Comparison of ENCODE assay signal across 12 mouse cellular contexts in genomic region chr6:134802641-134803043, GRCm38 (mm10). TPM values are rescaled to one million over a fixed set of nuclear protein-coding genes. Genes with fewer than 3 reads are reported as not detected.
DNase-seq lines count a peak whose midpoint lies in the region; ATAC-seq lines count a peak whose summit lies in the region.
"Had no signal": no experiment of that assay in that cellular context is flagged by ENCODE, and none has a peak within 500 bp of the region (broad histone marks: within the 10 kb centered on the region; RNA-seq: fewer than 3 reads in every experiment).

No protein-coding gene starts in this region.

- no peaks in the 10 kb centered on the region for H3K27me3 ChIP-seq in intestine, embryonic 16.5 days (replicated peaks; ENCODE audit: control insufficient read depth, insufficient read depth, low read length)
- no peaks in the 10 kb centered on the region for H3K27me3 ChIP-seq in lung, embryonic 16.5 days (ENCODE audit: control insufficient read depth, insufficient read depth, low read depth, low read length)
- H3K27me3 ChIP-seq in hindbrain, embryonic 16.5 days (replicated peaks; ENCODE audit: control insufficient read depth, insufficient read depth, low read length) = no peaks in the 10 kb centered on the region
- H3K27me3 ChIP-seq in midbrain, embryonic 16.5 days (ENCODE audit: control insufficient read depth, insufficient read depth, low read depth, low read length) = no peaks in the 10 kb centered on the region
- H3K27me3 ChIP-seq: heart, embryonic 15.5 days; liver, embryonic 13.5 days had no signal

- H3K4me2 ChIP-seq in intestine, embryonic 16.5 days (ENCODE audit: low read depth, low read length) = 0 out of 2 replicates have a peak overlapping the region, but pooled peaks have one; percentile 14
- H3K4me2 ChIP-seq in lung, embryonic 16.5 days (ENCODE audit: low read depth, low read length) = no peak overlapping the region
- H3K4me2 ChIP-seq in hindbrain, embryonic 16.5 days (ENCODE audit: low read length) = no peak overlapping the region
- H3K4me2 ChIP-seq in midbrain, embryonic 16.5 days (ENCODE audit: low read length) = no peak overlapping the region
- H3K4me2 ChIP-seq: heart, embryonic 15.5 days; liver, embryonic 13.5 days had no signal

- H3K9ac ChIP-seq in intestine, embryonic 16.5 days (ENCODE audit: low read depth, low read length) = peak overlapping the region; percentile 6; the same call in 1 of the 2 replicates
- H3K9ac ChIP-seq in lung, embryonic 16.5 days (ENCODE audit: low read length) = no peak overlapping the region
- no peak overlapping the region for H3K9ac ChIP-seq in hindbrain, embryonic 16.5 days (ENCODE audit: low read depth, low read length)
- H3K9ac ChIP-seq in midbrain, embryonic 16.5 days (ENCODE audit: low read depth, low read length) = no peak overlapping the region
- H3K9ac ChIP-seq: heart, embryonic 15.5 days; liver, embryonic 13.5 days had no signal

- peak overlapping the region; percentile 35; the same call in 1 of the 2 replicates for H3K27ac ChIP-seq in intestine, embryonic 16.5 days (ENCODE audit: low read length)
- peak overlapping the region; percentile 89 for H3K27ac ChIP-seq in lung, embryonic 16.5 days (ENCODE audit: low read length)
- no peak overlapping the region for H3K27ac ChIP-seq in hindbrain, embryonic 16.5 days (ENCODE audit: low read depth, low read length)
- H3K27ac ChIP-seq in midbrain, embryonic 16.5 days (ENCODE audit: low read length) = no peak overlapping the region
- H3K27ac ChIP-seq: heart, embryonic 15.5 days; liver, embryonic 13.5 days had no signal

- WGBS in intestine, embryonic 16.5 days = 50% methylated on average over 9 of the region's 9 CpGs
- WGBS in lung, embryonic 16.5 days = 46% methylated on average over 9 of the region's 9 CpGs
- WGBS in hindbrain, embryonic 16.5 days = 83% methylated on average over 9 of the region's 9 CpGs
- 82% methylated on average over 9 of the region's 9 CpGs for whole genome bisulfite sequencing in midbrain, embryonic 16.5 days

- peak; percentile 68 for DNase-seq in urinary bladder, postnatal 14 days (ENCODE audit: low spot score)
- no peak for DNase-seq in urinary bladder, postnatal 4 days (ENCODE audit: low spot score in 2 of 2)
- DNase-seq in thymus, adult 18-20 months = no peak
- DNase-seq: cerebellum, postnatal 36 days; liver, embryonic 13.5 days; thymus, postnatal 4 days had no signal

- H3K4me3 ChIP-seq in intestine, embryonic 16.5 days (ENCODE audit: low read length) = no peak overlapping the region
- H3K4me3 ChIP-seq in lung, embryonic 16.5 days (ENCODE audit: low read length) = no peak overlapping the region
- H3K4me3 ChIP-seq in hindbrain, embryonic 16.5 days (ENCODE audit: low read length) = no peak overlapping the region
- no peak overlapping the region for H3K4me3 ChIP-seq in midbrain, embryonic 16.5 days (ENCODE audit: low read depth, low read length)
- H3K4me3 ChIP-seq: heart, embryonic 15.5 days; liver, embryonic 13.5 days had no signal

- H3K4me1 ChIP-seq in intestine, embryonic 16.5 days (ENCODE audit: control insufficient read depth, insufficient read depth, low read length) = no peaks in the 10 kb centered on the region
- peaks cover 5% of the 10 kb centered on the region; the same call in 1 of the 2 replicates for H3K4me1 ChIP-seq in lung, embryonic 16.5 days (replicated peaks; ENCODE audit: control insufficient read depth, insufficient read depth, low read length)
- H3K4me1 ChIP-seq in hindbrain, embryonic 16.5 days (ENCODE audit: control insufficient read depth, insufficient read depth, low read depth, low read length) = no peaks in the 10 kb centered on the region
- no peaks in the 10 kb centered on the region for H3K4me1 ChIP-seq in midbrain, embryonic 16.5 days (ENCODE audit: control insufficient read depth, insufficient read depth, low read length)
- H3K4me1 ChIP-seq: heart, embryonic 15.5 days; liver, embryonic 13.5 days had no signal

- no peaks in the 10 kb centered on the region for H3K36me3 ChIP-seq in intestine, embryonic 16.5 days (ENCODE audit: control insufficient read depth, insufficient read depth, low read length)
- no peaks in the 10 kb centered on the region for H3K36me3 ChIP-seq in lung, embryonic 16.5 days (ENCODE audit: control insufficient read depth, insufficient read depth, low read length)
- H3K36me3 ChIP-seq in hindbrain, embryonic 16.5 days (ENCODE audit: control insufficient read depth, insufficient read depth, low read length) = no peaks in the 10 kb centered on the region
- no peaks in the 10 kb centered on the region for H3K36me3 ChIP-seq in midbrain, embryonic 16.5 days (ENCODE audit: control insufficient read depth, insufficient read depth, low read length)
- H3K36me3 ChIP-seq: heart, embryonic 15.5 days; liver, embryonic 13.5 days had no signal

- peak; percentile 94 for ATAC-seq in intestine, embryonic 16.5 days
- ATAC-seq in lung, embryonic 16.5 days (ENCODE audit: low read depth) = peak; percentile 95
- no peak for ATAC-seq in hindbrain, embryonic 16.5 days
- no peak for ATAC-seq in midbrain, embryonic 16.5 days
- ATAC-seq: forebrain, embryonic 14.5 days had no signal

- no peaks in the 10 kb centered on the region for H3K9me3 ChIP-seq in intestine, embryonic 16.5 days (ENCODE audit: control insufficient read depth, low read length)
- no peaks in the 10 kb centered on the region for H3K9me3 ChIP-seq in lung, embryonic 16.5 days (ENCODE audit: control insufficient read depth, low read length)
- no peaks in the 10 kb centered on the region for H3K9me3 ChIP-seq in hindbrain, embryonic 16.5 days (ENCODE audit: control insufficient read depth, low read length)
- H3K9me3 ChIP-seq in midbrain, embryonic 16.5 days (replicated peaks; ENCODE audit: control insufficient read depth, low read length, poor library complexity, severe bottlenecking) = no peaks in the 10 kb centered on the region
- H3K9me3 ChIP-seq: heart, embryonic 15.5 days; liver, embryonic 13.5 days had no signal

RNA-seq across cellular contexts. Expression of gene Dusp16, which starts 10.2 kb away (rescaled TPM):
- polyA plus RNA-seq in intestine, embryonic 16.5 days (2015; fragmentation: Nextera tagmentation; extraction: Ambion mirVana) = 11.1 and 11.9 TPM in 2 replicates
- polyA plus RNA-seq in lung, embryonic 16.5 days (2015; fragmentation: Nextera tagmentation; extraction: Ambion mirVana) = 9.7 and 10.9 TPM in 2 replicates
- polyA plus RNA-seq in hindbrain, embryonic 16.5 days (2015; fragmentation: Nextera tagmentation; extraction: Ambion mirVana) = 4.7 and 5.1 TPM in 2 replicates
- polyA plus RNA-seq in midbrain, embryonic 16.5 days (2015; fragmentation: Nextera tagmentation; extraction: Ambion mirVana) = 4.7 and 5.5 TPM in 2 replicates

RNA-seq across cellular contexts. Expression of gene Crebl2, which starts 27.3 kb away (rescaled TPM):
- 3.3 and 3.6 TPM in 2 replicates for polyA plus RNA-seq in intestine, embryonic 16.5 days (2015; fragmentation: Nextera tagmentation; extraction: Ambion mirVana)
- polyA plus RNA-seq in lung, embryonic 16.5 days (2015; fragmentation: Nextera tagmentation; extraction: Ambion mirVana) = 3.0 and 3.5 TPM in 2 replicates
- 3.0 and 3.9 TPM in 2 replicates for polyA plus RNA-seq in hindbrain, embryonic 16.5 days (2015; fragmentation: Nextera tagmentation; extraction: Ambion mirVana)
- 4.3 and 4.8 TPM in 2 replicates for polyA plus RNA-seq in midbrain, embryonic 16.5 days (2015; fragmentation: Nextera tagmentation; extraction: Ambion mirVana)

Comparison
In these comparisons a context has a peak if more than half of its experiments do, and no peak if none do; other contexts are left out.
1. ATAC-seq: peak in intestine, embryonic 16.5 days (single experiment) and lung, embryonic 16.5 days (single experiment); none in hindbrain, embryonic 16.5 days (single experiment) and midbrain, embryonic 16.5 days (single experiment).
2. H3K27ac ChIP-seq: peak in intestine, embryonic 16.5 days (single experiment) and lung, embryonic 16.5 days (single experiment); none in hindbrain, embryonic 16.5 days (single experiment) and midbrain, embryonic 16.5 days (single experiment).